Mouse (Mus musculus) embryo, embryonic 11 days (tissue): Measurements from ENCODE around the gene Fkbp4.
A peak's percentile ranks its signal among the peaks of the same experiment; 100 is the strongest.

Source experiments
- DNase-seq: peaks from one replicate; pipeline ENCODE4 v3.0.0-alpha.2; 2015

Fkbp4 gene

DNA sequence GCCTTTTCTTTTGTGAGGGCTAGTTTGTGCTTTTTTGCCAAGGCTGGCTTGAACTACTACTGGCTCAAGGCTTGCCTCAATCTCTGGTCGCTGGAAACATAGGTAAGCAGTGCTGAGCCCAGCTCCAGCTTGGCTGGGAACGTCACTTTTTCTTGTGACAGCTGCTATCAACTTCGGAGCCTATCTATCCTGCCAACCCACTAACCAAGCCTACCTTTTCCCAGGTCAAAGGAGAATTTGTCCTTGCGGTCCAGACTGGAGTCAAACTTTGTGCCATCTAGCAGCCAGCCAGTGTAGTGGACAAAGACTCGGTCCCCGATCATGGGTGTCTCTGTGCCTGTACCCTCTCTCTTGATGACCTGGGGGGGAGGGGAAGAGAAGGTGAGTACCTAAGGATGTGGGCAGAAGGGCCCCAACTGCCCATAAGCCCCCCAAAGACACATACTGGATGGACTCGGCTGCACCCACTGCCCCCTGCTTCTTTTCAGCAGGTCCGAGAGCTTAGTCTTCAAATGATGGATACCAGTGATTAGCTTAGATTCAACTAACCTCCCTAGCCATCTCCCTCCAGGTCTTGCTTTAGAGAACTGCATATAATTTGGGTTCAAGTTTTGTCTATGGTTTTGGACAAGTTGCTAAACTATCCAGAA is 2.0 kb downstream of the Fkbp4 start:
- no peak for DNase-seq

- DNase-seq: no peak
Observed at GRCm38 (mm10) chr6:128435474-128435873, 3.0 kb downstream of the Fkbp4 start.

DNA sequence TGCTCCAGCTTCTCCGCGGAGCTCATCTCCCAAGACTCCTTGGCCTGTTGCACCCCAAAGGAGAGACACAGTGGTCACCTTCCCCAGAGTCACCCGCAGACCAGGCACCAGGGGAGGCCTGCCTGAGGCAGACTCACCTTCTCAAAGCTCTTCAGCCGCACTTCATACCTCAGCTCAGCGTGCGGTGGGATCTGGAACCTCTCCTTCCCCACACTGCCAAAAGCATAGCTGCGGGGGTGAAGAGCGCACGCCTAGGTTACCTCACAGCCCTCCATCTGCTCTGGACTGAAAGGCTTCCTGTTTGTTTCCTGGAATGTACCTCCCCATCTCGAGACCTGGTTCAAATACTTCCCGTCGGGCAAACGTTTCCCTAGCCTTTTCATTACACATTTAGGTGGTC is 4.9 kb downstream of the Fkbp4 start:
- no peak for DNase-seq

GRCm38 (mm10) chr6:128432356-128432915 is 6.0 kb downstream of the Fkbp4 start:
- no peak for DNase-seq

DNA sequence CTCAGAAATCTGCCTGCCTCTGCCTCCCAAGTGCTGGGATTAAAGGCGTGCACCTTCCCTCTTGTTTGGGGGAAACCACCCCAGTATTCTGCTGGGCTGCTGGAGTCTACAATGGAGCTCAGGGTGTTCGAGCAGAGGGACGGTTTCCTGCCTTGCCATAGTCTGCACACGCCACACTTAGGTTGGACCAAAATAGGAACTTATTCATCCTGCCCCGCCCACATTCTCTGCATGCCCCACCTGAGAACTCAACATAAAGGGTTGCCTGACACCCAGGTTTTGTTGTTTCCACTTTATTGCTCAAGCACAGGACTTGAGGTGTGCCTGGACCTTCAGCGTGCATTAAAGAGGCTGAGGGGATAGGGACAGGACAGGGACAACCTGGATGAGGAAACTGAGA is 8.7 kb downstream of the Fkbp4 start:
- no peak for DNase-seq

DNA sequence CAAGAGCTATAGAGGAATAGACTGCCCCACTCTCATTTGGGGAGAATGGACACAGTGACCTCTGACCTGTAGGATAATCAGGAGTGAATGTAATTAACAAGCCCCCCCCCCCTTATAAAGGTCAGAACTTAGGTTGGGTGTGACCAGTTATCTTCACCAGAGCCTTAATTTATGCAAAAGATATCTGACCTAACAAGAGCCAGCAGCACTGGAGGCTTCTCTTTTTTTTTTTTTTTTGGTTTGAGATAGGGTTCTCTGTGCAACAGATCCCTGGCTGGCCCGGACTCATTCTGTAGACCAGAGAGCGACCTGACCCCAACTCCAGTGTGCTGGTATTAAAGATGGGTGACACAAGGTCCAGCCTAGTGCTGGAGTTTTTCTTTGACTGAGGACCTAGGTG is 9.2 kb downstream of the Fkbp4 start:
- DNase-seq: no peak

DNA sequence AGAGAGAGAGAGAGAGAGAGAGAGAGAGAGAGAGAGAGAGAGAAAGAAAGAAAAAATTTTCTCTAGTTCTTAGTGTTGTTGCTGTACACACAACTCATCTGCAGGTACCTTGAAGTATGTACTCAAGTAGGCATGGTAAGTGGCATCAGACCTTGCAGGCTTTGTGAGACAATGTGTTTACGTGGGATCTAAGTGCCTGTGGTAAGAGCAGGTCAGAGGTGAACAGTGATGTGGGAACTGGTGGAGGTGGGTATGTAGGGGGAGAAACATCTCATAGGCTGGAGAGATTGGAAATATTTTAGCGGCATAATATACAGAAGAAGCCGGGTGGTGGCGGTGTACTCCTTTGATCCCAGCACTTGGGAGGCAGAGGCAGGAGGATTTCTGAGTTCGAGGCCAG is 10.9 kb downstream of the Fkbp4 start:
- DNase-seq: no peak

GRCm38 (mm10) chr6:128425046-128425445 is 13.4 kb downstream of the Fkbp4 start:
- no peak for DNase-seq

GRCm38 (mm10) chr6:128424269-128425019 is 14.0 kb downstream of the Fkbp4 start, which contains the start of gene Itfg2:
Gene Itfg2 (minus strand): TSS chr6:128424931.
- peak; percentile 96 for DNase-seq

GRCm38 (mm10) chr6:128423496-128424268 is 14.8 kb downstream of the Fkbp4 start:
- no peak for DNase-seq

- DNase-seq: no peak
Observed at GRCm38 (mm10) chr6:128421480-128421879, 17.0 kb downstream of the Fkbp4 start.

- DNase-seq: no peak
Observed at GRCm38 (mm10) chr6:128421036-128421435, 17.4 kb downstream of the Fkbp4 start.

DNA sequence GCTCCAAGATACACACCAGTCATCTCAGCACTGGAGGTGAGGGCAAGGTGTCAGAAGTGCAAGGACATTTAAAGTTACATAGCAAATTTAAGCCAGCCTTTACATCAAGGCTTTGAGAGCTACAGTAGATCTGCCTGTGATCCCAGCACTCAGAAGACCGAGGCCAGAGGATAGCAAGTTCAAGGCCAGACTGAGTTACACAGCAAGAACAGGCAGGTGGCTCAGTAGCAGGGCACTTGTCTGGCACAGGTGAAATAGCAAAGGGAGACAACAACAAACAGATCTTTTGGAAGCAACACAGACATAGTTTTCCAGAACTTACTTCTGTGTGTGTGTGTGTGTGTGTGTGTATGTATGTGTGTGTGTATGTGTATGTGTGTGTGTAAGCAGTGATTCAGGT is 20.4 kb downstream of the Fkbp4 start:
- DNase-seq: no peak

- DNase-seq: no peak
Observed at GRCm38 (mm10) chr6:128416169-128416568, 22.3 kb downstream of the Fkbp4 start.

- peak; percentile 66 for DNase-seq
Observed at GRCm38 (mm10) chr6:128411115-128411514, 27.4 kb downstream of the Fkbp4 start.

DNA sequence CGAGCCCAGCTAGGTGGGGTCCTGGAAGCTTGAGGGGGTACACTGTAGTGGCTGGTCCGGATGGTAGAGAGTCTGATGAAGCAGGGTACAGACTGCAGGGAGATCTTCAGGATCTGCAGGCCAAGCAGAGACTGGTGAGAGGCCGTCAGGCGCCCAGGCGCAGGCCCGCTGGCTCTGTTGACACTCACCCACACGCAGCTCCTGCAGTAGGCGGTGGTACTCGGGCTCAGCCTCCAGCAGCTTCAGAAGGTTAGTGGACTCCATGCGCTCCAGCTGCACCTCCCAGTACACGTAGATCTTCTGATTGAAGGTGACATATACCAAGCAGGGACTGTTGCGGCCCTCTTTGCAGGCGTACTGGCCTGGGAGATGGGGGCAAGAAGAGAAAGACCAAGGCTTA is 28.2 kb downstream of the Fkbp4 start:
- no peak for DNase-seq

- DNase-seq: no peak
Observed at GRCm38 (mm10) chr6:128408544-128409125, 29.8 kb downstream of the Fkbp4 start.

DNA sequence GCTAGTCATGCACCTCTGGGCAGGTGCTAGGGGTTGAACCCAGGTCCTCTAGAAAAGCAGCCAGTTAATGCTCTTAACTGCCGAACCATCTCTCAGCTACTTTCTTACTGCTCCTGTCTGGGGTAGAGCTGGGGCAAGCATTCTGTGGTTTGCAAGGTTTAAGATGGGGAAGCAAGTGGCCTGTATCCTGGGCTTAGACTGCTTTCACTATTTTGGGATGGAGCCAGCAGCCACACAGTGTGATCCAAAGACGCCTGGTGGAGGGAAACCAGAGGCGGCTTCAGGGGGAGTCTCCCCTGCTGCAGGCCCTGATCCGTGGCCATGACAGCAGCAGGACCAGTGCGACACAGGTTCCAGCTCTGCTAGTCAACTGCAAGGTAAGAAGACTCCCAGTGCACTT is 33.8 kb downstream of the Fkbp4 start:
- no peak for DNase-seq

- DNase-seq: peak; percentile 44
Observed at GRCm38 (mm10) chr6:128399421-128400185, 38.9 kb downstream of the Fkbp4 start.

DNA sequence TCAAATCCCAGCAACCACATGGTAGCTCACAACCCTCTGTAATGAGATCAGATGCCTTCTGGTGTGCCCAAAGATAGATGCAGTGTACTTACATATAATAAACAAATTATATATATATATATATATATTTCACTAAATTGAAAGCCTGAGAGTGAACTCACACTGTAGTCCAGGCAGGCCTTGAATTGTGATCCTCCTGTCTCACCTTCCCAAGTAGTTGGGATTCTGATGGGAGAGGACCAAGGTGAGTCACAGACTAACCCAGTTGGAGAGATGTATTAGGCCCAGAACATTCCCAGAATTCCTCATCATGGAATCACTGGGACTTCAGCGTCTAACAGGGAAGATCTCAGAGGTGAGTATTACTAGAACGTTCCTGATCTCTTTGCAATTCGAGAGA is 39.5 kb downstream of the Fkbp4 start, which contains the start of gene Nrip2:
Gene Nrip2, plus strand, starts transcription at position 301 of the 400 bp plus-strand sequence.
- DNase-seq: no peak

GRCm38 (mm10) chr6:128397574-128398261 is 40.8 kb downstream of the Fkbp4 start:
- no peak for DNase-seq

- no peak for DNase-seq
Observed at GRCm38 (mm10) chr6:128390683-128391082, 47.8 kb downstream of the Fkbp4 start.
